8 mouse cellular contexts compared by ENCODE assay signal in the genomic region with DNA sequence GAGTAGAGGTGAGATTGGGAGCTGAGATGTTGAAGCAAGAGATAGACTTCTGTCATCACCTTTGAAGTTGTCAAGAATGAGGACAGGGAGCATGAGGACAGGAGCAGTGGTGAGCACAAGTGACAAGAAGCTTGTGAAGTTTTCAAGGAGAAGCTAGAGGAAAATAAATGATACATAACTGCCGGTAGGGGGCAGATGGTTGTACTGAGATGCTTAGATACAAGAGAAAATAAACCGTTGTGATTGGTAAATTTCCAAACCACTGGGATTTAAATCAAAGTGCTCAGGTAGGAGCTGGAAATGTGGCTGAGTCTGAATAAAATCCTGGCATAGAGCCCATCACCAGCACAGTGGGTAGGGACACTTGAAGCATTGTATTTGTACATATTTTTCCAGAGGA. TPM values are rescaled to one million over a fixed set of nuclear protein-coding genes. Genes with fewer than 3 reads are reported as not detected.
DNase-seq lines count a peak whose midpoint lies in the region; ATAC-seq lines count a peak whose summit lies in the region.

No protein-coding gene starts in this region.

- ATAC-seq in kidney, embryonic 16.5 days (ENCODE audit: low FRiP score, low TSS enrichment) = no peak

- H3K27ac ChIP-seq in kidney, embryonic 16.5 days (ENCODE audit: low read length) = no peak overlapping the region

- H3K27me3 ChIP-seq in kidney, embryonic 16.5 days (ENCODE audit: insufficient read depth, low read length) = no peaks in the 10 kb centered on the region

- H3K36me3 ChIP-seq in kidney, embryonic 16.5 days (ENCODE audit: insufficient read depth, low read length) = no peaks in the 10 kb centered on the region

- peak; percentile 13 for DNase-seq in adrenal gland, postnatal 14 days
- DNase-seq in adrenal gland, adult 8-10 months = no peak
- peak; percentile 35 for DNase-seq in kidney, adult 9 months
- peak; percentile 56 for DNase-seq in NIH3T3 (ENCODE audit: low read depth)
- peak; percentile 21 to 25 for DNase-seq in kidney, postnatal 36 days
- no peak for DNase-seq in frontal cortex, postnatal 25 days (ENCODE audit: low spot score in 2 of 2)
- no peak for DNase-seq in layer of hippocampus, adult 9-10 months (ENCODE audit: low spot score)

- no peaks in the 10 kb centered on the region for H3K9me3 ChIP-seq in kidney, embryonic 16.5 days (ENCODE audit: low read length)

- no peak overlapping the region for H3K9ac ChIP-seq in kidney, embryonic 16.5 days (replicated peaks; ENCODE audit: low read length)

- no peaks in the 10 kb centered on the region for H3K4me1 ChIP-seq in kidney, embryonic 16.5 days (ENCODE audit: insufficient read depth, low read length)

- WGBS in kidney, embryonic 16.5 days = 56% methylated on average over 2 of the region's 2 CpGs

- H3K4me2 ChIP-seq in kidney, embryonic 16.5 days (replicated peaks; ENCODE audit: low read depth, low read length) = no peak overlapping the region

- no peak overlapping the region for H3K4me3 ChIP-seq in kidney, embryonic 16.5 days (ENCODE audit: low read length)

RNA-seq across cellular contexts. Expression of a gene that starts 28.8 kb away (rescaled TPM):
- 13.2 and 14.7 TPM in 2 replicates for total RNA-seq in adrenal gland, postnatal 14 days (2021)
- 10 to 100 TPM; 14.2 to 25.0 (median 21.4) TPM for total RNA-seq in adrenal gland, adult 8-10 months (2022)
- polyA plus RNA-seq in kidney, embryonic 16.5 days (2015; fragmentation: Nextera tagmentation; extraction: Ambion mirVana) = 3.5 and 4.3 TPM in 2 replicates

Comparison
In these comparisons a context has a peak if more than half of its experiments do, and no peak if none do; other contexts are left out.
1. DNase-seq: peak in adrenal gland, postnatal 14 days (single experiment), kidney, adult 9 months (single experiment), NIH3T3 (single experiment) and kidney, postnatal 36 days (2 of 2); none in adrenal gland, adult 8-10 months (single experiment), frontal cortex, postnatal 25 days (0 of 2) and layer of hippocampus, adult 9-10 months (single experiment).